In genomic region chrX:102157423-102157791, GRCm38 (mm10) we compare ENCODE assay signal across 8 mouse cellular contexts. TPM values are rescaled to one million over a fixed set of nuclear protein-coding genes. Genes with fewer than 3 reads are reported as not detected.
A peak's percentile ranks its signal among the peaks of the same experiment; 100 is the strongest.
DNase-seq lines count a peak whose midpoint lies in the region; ATAC-seq and TF ChIP-seq lines count a peak whose summit lies in the region.

No protein-coding gene starts in this region.

- no peak for TF ChIP-seq POLR2A in limb, embryonic 14.5 days (IDR thresholded peaks at IDR 0.05; ENCODE audit: borderline replicate concordance, extremely low read depth, insufficient read depth, insufficient read length)

- 42% methylated on average over 5 of the region's 5 CpGs for WGBS in neural tube, embryonic 11.5 days
- WGBS in limb, embryonic 14.5 days: 57% methylated on average over 5 of the region's 5 CpGs
- WGBS in stomach, embryonic 15.5 days: 49% methylated on average over 5 of the region's 5 CpGs

- no peak overlapping the region for H3K27ac ChIP-seq in neural tube, embryonic 11.5 days (ENCODE audit: low read depth, low read length)
- peak overlapping the region; percentile 75 for H3K27ac ChIP-seq in limb, embryonic 14.5 days (replicated peaks; ENCODE audit: low read depth, low read length)
- H3K27ac ChIP-seq in stomach, embryonic 15.5 days: peak overlapping the region; percentile 77; the same call in 1 of the 2 replicates

- peak overlapping the region; percentile 10; the same call in 1 of the 2 replicates for H3K4me2 ChIP-seq in neural tube, embryonic 11.5 days (ENCODE audit: low read depth)
- peak overlapping the region; percentile 47 for H3K4me2 ChIP-seq in limb, embryonic 14.5 days (replicated peaks; ENCODE audit: low read depth, low read length, severe bottlenecking)
- H3K4me2 ChIP-seq in stomach, embryonic 15.5 days: peak overlapping the region; percentile 42

- no peaks in the 10 kb centered on the region for H3K27me3 ChIP-seq in neural tube, embryonic 11.5 days (ENCODE audit: control insufficient read depth, insufficient read depth, low read length)
- H3K27me3 ChIP-seq in limb, embryonic 14.5 days (ENCODE audit: control insufficient read depth, insufficient read depth, low read length): no peaks in the 10 kb centered on the region
- H3K27me3 ChIP-seq in stomach, embryonic 15.5 days (replicated peaks): no peaks in the 10 kb centered on the region

- 0 out of 2 replicates have a peak overlapping the region, but pooled peaks have one; percentile 11 for H3K4me3 ChIP-seq in neural tube, embryonic 11.5 days (ENCODE audit: low read depth, low read length)
- H3K4me3 ChIP-seq in limb, embryonic 14.5 days (replicated peaks; ENCODE audit: low read length): peak overlapping the region; percentile 44
- H3K4me3 ChIP-seq in stomach, embryonic 15.5 days (replicated peaks): peak overlapping the region; percentile 39

- 0 out of 2 replicates have a peak, but pooled peaks have one; percentile 8 for ATAC-seq in cerebellum, adult (ENCODE audit: insufficient number of reproducible peaks, low FRiP score, low TSS enrichment)
- ATAC-seq in neural tube, embryonic 11.5 days (ENCODE audit: insufficient read depth, low FRiP score, low TSS enrichment): peak; percentile 38; the same call in 1 of the 2 replicates
- no peak for ATAC-seq in limb, embryonic 14.5 days (ENCODE audit: low FRiP score, low read depth)
- peak; percentile 18 for ATAC-seq in stomach, embryonic 15.5 days (ENCODE audit: insufficient read depth, low FRiP score, low read depth)

- no peaks in the 10 kb centered on the region for H3K4me1 ChIP-seq in neural tube, embryonic 11.5 days (ENCODE audit: control insufficient read depth, insufficient read depth, low read length)
- H3K4me1 ChIP-seq in limb, embryonic 14.5 days (ENCODE audit: control insufficient read depth, insufficient read depth, low read length): no peaks in the 10 kb centered on the region
- no peaks in the 10 kb centered on the region for H3K4me1 ChIP-seq in stomach, embryonic 15.5 days

- no peak for DNase-seq in cerebellum, adult 11-12 months
- no peak for DNase-seq in neural tube, embryonic 11.5 days (ENCODE audit: low spot score)
- DNase-seq in neural tube, embryonic 10.5 days (ENCODE audit: extremely low spot score, low spot score): no peak
- DNase-seq in limb, embryonic 14.5 days (ENCODE audit: low spot score): no peak
- DNase-seq in right cerebral cortex, adult 2 months (ENCODE audit: low spot score in 2 of 2): no peak
- DNase-seq in kidney, adult 9 months: no peak

- H3K36me3 ChIP-seq in neural tube, embryonic 11.5 days (ENCODE audit: control insufficient read depth, insufficient read depth, low read length): no peaks in the 10 kb centered on the region
- H3K36me3 ChIP-seq in limb, embryonic 14.5 days (ENCODE audit: control insufficient read depth, insufficient read depth, low read length): no peaks in the 10 kb centered on the region
- H3K36me3 ChIP-seq in stomach, embryonic 15.5 days: no peaks in the 10 kb centered on the region

- H3K9ac ChIP-seq in neural tube, embryonic 11.5 days (ENCODE audit: low read length): no peak overlapping the region
- H3K9ac ChIP-seq in limb, embryonic 14.5 days (ENCODE audit: low read depth, low read length, severe bottlenecking): peak overlapping the region; percentile 53; the same call in 1 of the 2 replicates
- no peak overlapping the region for H3K9ac ChIP-seq in stomach, embryonic 15.5 days

- no peaks in the 10 kb centered on the region for H3K9me3 ChIP-seq in neural tube, embryonic 11.5 days (ENCODE audit: control insufficient read depth, low read length)
- no peaks in the 10 kb centered on the region for H3K9me3 ChIP-seq in limb, embryonic 14.5 days (ENCODE audit: control insufficient read depth, low read length)
- no peaks in the 10 kb centered on the region for H3K9me3 ChIP-seq in stomach, embryonic 15.5 days

RNA-seq across cellular contexts. Expression of gene Ercc6l, which starts 0.5 kb away (rescaled TPM):
- 18.1 and 19.0 TPM in 2 replicates for polyA plus RNA-seq in neural tube, embryonic 11.5 days (2014; fragmentation: Nextera tagmentation; extraction: Ambion mirVana)
- polyA plus RNA-seq in limb, embryonic 14.5 days (2012; rRNA removed): 4.5 and 6.1 TPM in 2 replicates
- polyA plus RNA-seq in limb, embryonic 14.5 days (2014; fragmentation: Nextera tagmentation; extraction: Ambion mirVana): 10.9 and 12.0 TPM in 2 replicates
- 9.4 and 10.5 TPM in 2 replicates for polyA plus RNA-seq in stomach, embryonic 15.5 days (2015; fragmentation: Nextera tagmentation; extraction: Ambion mirVana)

RNA-seq across cellular contexts. Expression of gene Rps4x, which starts 31.8 kb away (rescaled TPM):
- 592 and 632 TPM in 2 replicates for polyA plus RNA-seq in neural tube, embryonic 11.5 days (2014; fragmentation: Nextera tagmentation; extraction: Ambion mirVana)
- 1,357 and 1,784 TPM in 2 replicates for polyA plus RNA-seq in limb, embryonic 14.5 days (2012; rRNA removed)
- 995 and 1,012 TPM in 2 replicates for polyA plus RNA-seq in limb, embryonic 14.5 days (2014; fragmentation: Nextera tagmentation; extraction: Ambion mirVana)
- 742 and 771 TPM in 2 replicates for polyA plus RNA-seq in stomach, embryonic 15.5 days (2015; fragmentation: Nextera tagmentation; extraction: Ambion mirVana)

RNA-seq across cellular contexts. Expression of gene Pin4, which starts 38.2 kb away (rescaled TPM):
- 71.8 and 82.0 TPM in 2 replicates for polyA plus RNA-seq in neural tube, embryonic 11.5 days (2014; fragmentation: Nextera tagmentation; extraction: Ambion mirVana)
- polyA plus RNA-seq in limb, embryonic 14.5 days (2012; rRNA removed): 19.8 and 46.3 TPM in 2 replicates
- 62.3 and 66.0 TPM in 2 replicates for polyA plus RNA-seq in limb, embryonic 14.5 days (2014; fragmentation: Nextera tagmentation; extraction: Ambion mirVana)
- polyA plus RNA-seq in stomach, embryonic 15.5 days (2015; fragmentation: Nextera tagmentation; extraction: Ambion mirVana): 54.4 and 60.8 TPM in 2 replicates
